Mouse (Mus musculus): ENCODE data around the gene Fosl2.
"Not testable (repeated sequence)": the region's sequence is repeated elsewhere in the genome, so short reads cannot be mapped to it uniquely, and the experiment has no call there.

Fosl2 gene

DNA sequence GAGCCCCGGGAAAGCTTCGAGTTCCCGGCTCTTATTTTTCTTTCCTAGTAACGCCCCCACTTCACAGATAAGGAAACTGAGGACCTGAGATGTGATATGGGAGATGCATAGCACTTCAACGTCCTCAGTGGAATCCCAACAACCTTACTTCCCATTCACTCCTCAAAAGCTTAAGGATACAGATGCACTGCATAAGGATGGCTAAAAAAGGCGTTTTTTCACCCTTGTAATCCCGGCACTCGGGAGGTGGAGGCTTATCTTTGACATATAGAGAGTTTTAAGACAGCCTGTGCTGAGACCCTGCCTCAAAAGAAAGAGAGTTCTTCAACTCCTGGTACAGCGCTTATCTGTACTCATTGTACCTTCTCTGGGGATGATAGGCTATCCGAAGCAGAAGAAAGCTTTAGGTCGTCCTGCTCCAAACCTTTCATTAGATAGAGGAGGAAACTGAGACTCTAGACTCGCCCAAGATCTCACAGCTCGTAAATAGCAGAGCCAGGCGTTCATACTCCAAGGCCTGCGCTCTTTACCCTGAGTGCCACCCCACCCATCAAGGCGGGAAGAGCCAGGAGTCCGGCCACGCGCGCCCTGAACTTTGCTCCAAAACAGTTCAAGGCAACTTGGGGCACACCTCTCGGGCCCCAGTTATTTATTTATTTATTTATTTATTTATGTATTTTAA lies 1.4 kb upstream of the Fosl2 start:
- DNase-seq (ENCODE audit: low spot score) = no peak

DNA sequence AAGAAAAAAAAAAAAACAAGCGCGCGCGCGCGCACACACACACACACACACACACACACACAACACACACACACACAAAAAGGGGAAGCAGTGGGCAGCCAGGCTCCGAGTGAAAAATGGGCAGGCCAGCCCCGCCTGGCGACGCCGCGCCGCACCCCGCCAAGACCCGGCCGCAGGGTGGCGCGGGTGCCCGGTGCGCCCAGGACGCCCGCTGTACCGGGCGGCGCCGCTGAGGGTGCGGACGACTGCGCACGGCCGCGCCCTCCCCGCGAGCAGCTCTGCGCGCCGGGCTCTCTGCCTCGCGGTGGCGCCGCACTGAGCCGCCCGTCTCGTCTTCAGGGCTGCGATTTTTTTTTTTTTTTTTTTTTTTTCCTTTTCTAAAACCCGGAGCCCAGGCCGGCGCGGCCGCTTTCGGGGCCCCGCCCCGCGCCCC lies 682 bp upstream of the Fosl2 start:
- DNase-seq (ENCODE audit: low spot score) = no peak

DNA sequence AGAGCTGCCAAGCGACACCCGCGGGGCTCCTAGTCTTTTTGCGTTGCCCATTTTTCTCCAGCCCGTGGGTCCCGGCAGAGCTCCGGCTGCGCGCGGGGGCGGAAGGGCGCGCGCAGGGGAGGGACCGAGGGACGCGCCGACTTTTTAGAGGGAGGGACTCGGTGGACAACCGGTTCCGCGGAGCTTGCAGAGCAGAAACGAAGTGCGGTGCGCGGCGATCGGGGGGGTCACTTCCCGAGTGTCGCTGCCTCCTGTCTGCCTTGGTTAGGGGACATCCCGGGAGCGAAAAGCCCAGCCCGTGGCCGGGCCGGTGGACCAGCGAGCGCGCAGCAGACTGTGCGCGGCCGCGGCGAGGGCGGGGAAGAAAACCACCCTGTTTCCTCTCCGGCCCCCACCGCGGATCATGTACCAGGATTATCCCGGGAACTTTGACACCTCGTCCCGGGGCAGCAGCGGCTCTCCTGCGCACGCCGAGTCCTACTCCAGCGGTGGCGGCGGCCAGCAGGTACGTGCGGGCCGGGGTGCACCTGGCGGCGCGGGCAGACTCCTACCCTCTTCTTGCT lies 781 bp downstream of the Fosl2 start:
- DNase-seq (ENCODE audit: low spot score) = peak; percentile 33

DNA sequence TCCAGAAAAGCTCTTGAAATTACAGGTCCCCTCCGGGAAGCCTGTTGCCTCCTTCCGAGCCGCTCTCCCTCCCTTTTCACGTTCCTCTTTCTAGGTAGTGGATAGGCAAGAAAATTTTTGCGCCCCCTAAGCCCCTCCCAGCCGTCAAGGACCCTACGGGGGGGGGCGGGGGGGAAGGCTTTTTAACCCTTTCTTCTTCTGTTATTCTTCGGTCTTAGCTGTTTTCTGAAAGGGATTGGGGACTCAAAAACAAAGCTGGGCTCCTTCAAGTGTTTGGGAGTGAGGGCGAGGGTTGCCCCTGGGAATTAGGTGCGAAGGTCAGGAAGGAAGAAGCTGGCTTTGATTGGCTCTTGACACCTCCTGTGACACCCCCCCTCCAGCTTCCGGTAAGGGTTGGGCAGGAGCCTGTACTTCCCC lies 1.5 kb downstream of the Fosl2 start:
- no peak for DNase-seq (ENCODE audit: low spot score)

DNA sequence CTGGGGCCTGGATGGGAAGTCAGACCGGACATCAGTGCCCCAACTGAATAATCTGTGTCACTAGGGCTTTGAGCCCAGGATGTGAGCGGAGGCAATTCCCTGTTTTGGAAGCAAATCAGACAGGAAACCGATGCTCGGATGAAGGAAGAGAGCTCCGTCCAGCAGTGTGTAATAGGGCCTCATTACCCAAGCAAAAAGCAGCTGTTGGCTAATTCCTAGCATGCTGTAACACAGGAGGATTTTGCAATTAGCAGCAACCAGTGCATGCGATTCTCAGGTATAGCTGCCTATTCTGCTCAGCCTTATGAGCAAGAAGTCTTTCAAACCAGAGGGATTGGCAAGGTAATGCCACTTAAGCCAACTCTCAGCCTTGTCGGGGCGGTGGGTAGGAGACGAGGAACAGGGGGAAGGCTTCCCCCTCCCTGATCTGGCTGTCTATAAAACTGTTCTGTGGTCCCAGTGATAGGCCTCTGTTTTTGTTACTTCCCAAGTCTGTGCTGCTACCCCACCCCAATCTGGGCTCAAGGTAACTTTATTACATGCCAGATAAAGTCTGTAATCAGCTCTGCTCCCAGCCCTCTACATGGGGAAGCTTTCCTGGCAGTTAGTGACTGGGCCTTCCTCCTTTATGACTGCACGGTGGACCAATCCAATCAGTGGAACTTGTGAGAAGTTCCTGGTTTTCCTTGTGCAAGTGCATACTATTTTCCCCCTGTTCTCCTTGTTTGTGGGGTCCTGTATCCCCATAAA lies 3.0 kb downstream of the Fosl2 start:
- DNase-seq (ENCODE audit: low spot score) = no peak

DNA sequence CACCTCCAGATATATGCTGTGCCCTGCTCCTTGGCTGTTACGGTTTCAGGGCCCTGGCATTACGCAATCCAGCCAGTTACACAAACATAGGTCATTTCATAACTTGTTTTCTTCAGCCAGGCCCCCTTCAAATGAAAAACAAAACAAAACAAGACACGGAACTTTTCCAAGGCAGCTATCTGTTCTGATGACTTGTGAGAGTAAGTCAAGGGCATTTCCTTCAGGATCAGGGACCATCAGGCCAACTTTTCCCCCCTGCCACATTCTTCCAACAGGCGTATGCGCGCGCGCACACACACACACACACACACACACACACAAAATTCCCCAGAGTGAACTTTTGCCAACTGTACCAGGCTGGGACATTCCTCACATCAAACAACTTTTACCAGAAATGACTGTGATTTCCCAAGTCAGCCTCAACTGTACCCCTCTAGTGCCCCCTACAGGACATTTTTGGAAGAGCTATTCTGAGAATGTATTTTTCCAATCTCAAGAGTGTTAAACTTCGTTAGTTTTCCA lies 4.0 kb downstream of the Fosl2 start:
- DNase-seq (ENCODE audit: low spot score) = peak; percentile 84

DNA sequence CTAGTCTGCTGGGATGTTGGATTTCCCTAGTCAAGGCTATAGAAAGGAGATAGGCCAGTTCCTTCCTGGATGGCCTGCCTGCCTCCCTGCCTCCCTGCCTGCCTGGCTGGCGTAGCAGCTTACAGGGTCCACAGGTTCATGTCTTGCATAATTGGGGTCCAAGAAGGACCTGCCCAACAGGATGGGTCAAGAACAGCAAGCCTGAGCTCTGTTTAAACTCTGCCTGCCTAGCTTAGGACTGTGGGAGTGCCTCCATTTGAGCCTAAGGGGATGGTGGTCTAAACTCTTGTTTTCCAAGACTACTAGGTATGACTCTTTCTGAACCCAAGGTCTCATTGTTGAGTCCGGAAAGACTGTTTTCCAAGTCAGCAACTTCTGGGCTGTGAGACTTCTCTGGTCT lies 6.3 kb downstream of the Fosl2 start:
- DNase-seq (ENCODE audit: low spot score) = no peak

DNA sequence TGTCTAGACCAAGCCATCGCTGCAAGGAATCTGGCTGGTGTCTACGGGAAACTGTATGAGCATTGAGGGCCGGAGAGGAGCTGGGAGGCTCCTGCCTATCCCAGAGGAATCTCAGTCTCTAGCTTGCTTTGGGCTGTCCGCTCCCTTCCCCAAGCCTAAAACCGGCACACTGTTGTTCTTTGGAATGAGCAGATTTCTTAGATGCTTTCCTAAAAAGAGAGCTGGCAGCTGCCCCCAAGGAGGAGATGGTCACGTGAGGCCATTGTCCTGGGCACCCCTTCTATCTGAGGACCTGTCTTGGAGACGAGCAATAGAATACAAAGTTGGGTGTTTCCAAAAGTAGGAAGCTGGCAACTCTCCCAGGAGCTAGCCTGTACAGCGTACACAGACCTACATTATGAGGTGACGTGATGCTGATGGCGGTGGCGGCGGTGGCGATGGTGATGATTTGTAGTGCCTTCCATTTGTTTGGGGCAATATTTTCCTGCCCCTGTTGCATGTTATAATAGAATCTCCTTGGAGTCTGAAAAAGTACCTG lies 7.9 kb downstream of the Fosl2 start:
- DNase-seq (ENCODE audit: low spot score) = no peak

DNA sequence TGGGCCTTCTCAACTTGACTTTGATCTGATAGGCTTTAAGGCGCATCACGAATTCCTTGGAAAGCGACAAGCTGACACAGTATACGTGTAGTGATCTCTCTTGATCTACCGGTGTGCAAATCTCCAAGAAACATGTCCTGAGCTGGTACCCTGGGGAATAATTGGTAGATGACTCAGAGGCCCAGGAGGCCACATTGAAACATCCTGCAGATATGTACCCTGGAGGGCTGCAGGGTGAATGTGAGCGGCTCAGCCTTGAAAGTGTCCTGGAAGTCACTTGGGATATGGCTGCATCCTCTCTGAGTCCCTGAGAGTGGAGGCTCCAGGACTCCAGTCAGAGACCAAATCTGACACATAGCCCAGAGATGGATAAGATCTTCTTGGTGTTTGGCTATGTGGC lies 10.7 kb downstream of the Fosl2 start:
- no peak for DNase-seq (ENCODE audit: low spot score)

DNA sequence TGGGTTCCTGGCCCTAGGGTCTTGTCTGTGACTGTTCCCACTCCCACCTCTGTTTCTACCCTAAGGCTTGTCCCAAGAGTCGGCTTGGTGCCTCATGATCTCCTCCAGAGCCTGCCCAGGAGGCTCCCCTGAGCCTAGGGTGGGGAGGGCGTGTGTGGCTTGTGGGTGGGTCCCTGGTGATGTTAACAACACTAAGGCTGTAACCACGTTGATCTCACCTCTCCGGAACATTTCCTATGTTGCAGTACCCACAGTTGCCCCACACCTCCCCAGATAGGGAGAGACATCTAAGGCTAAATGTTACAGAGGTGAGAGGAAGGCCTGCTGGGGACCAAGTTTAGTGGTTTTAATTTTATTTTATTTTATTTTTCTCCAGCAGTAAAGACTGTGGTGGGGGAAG lies 13.0 kb downstream of the Fosl2 start:
- no peak for DNase-seq (ENCODE audit: low spot score)

DNA sequence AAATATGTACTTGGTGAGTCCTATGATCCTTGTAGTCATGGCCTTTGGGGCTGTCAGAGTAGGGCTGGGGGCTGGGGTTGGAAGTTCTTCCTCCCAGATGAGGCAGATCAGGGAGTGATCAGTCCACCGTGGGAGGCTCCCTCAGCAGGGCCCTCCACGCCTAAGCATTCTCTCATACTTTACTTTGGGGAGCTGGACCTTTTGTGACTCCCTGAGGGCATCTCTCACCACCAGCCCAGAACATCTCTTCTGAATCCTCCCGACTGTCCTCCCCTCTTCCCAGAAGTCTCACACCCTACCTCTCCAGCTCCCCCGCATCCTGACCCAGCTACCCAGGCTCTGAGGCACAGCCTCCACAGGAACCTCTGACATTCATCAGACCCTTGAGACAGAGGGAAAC lies 15.6 kb downstream of the Fosl2 start:
- no peak for DNase-seq (ENCODE audit: low spot score)

DNA sequence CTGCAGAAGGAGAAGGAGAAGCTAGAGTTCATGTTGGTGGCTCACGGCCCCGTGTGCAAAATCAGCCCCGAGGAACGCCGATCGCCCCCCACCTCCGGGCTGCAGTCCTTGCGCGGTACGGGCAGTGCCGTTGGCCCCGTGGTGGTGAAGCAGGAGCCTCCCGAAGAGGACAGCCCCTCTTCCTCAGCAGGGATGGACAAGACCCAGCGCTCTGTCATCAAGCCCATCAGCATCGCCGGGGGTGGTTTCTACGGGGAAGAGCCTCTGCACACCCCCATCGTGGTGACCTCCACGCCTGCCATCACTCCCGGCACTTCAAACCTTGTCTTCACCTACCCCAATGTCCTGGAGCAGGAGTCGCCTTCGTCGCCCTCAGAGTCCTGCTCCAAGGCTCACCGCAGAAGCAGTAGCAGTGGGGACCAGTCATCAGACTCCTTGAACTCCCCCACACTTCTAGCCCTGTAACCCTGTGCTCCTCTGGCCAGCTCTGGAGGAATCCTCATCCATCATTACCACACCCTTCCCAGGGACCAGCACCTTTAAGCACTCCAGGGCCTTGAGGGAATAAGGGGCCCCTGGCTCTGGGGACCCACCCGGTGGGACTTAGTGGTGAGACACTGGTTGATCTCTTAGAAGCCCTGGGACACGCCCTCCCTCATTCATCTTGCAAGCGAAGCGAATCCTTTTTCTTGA lies 17.3 kb downstream of the Fosl2 start:
- no peak for DNase-seq (ENCODE audit: low spot score)

DNA sequence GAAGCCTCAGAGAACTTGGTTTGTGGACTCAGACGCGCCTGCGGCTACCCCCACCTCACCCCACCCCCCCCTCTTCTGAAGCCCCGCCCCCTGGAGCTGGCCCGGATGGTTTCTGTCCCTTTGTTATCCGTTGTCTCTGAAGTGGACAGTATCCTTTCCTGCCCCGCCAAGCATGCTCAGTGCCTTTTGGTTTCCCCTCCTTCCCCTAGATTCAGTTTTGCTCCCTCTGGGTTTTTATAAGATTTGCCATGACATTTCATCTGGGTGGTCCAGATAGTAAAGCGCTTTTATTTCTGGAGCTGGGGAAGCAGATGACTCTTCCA lies 17.8 kb downstream of the Fosl2 start:
- DNase-seq (ENCODE audit: low spot score) = no peak

DNA sequence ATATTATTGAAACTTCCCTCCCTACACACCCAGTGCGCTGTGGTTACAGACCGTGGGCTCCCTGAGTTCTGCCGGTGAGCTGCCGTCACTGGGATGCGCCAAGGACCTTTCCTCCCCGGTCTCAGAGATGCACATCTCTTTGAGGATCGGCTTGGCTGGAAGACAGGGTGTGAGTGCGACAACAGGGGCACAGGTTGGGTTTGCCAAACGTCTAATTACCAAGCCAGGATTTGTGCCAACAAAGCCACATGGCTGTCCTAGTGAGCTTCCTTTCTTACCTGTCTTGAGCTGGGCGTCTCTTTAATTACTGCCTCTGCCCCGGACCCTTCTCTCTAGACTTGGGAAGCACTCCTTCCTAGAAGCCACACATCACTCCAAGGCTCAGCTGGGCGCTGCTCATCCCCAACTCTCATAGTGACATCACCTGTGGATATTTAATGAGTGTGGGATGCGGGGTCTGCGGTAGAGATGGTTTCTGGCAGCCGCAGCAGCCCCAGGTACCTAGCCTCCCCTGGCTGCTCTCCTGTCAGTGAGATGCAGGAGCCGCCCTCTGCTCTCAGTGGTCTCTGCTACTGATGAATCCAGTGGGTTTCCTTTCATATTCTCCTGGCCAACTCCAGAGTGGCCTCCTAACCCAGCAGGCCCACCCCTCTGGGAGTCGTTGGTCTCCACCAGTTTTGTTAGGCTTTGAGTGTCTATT lies 18.3 kb downstream of the Fosl2 start:
- no peak for DNase-seq (ENCODE audit: low spot score)

DNA sequence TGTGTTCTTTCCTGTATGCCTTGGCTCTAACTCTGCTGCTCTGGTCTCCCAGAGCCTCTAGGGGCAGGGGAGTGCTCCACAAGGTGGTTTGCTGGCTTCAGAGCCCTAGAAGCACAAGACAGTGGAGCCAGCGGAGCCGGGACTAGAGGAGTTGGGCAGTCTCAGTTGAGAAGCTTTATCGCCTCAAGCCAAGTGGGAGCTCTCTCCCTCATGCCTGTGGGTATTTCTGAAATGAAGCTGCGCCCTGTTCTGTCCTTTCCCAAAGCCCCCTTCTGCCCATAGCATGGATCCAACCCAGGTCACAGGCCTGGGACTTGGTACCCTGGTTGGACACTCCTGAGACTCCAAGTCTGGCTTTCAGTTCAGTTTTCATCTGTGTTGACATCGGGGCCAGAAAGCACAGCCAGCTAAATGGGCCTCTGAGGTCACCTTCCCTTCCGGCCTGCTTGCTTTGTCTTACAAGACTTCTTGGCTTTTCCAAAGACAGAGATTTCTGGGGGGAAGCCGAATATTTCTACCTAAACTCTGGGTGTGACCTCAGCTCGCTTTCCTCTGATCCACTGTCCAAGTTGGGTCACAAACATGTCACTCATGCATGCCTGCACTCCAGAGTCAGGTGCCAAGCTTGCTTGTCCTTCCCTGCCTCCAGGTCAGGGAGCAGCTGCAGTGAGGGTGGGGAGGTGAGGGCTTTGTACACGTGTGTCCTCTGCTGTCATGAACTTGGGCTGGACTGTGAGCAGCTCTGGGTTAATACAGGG lies 19.5 kb downstream of the Fosl2 start:
- DNase-seq (ENCODE audit: low spot score) = no peak

DNA sequence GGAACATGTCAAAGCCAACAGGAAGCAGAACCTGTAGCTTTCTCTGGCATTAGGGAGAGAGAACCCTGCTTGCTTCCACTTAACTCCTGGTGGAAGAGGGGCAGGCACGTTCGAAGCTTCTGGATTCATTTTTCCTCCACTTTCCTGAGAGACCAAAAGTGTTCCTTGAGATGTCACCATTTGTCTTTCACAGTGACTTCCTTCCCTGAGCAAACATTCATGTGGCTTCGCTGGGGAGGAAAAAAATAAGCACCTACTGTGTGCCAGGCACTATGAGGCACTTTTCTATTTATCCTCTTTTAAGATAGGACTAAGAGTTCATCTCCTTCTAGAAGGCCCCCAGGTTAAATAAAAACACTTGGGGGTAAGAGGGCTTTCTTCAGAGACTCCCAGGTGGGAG lies 20.3 kb downstream of the Fosl2 start:
- DNase-seq (ENCODE audit: low spot score) = no peak

DNA sequence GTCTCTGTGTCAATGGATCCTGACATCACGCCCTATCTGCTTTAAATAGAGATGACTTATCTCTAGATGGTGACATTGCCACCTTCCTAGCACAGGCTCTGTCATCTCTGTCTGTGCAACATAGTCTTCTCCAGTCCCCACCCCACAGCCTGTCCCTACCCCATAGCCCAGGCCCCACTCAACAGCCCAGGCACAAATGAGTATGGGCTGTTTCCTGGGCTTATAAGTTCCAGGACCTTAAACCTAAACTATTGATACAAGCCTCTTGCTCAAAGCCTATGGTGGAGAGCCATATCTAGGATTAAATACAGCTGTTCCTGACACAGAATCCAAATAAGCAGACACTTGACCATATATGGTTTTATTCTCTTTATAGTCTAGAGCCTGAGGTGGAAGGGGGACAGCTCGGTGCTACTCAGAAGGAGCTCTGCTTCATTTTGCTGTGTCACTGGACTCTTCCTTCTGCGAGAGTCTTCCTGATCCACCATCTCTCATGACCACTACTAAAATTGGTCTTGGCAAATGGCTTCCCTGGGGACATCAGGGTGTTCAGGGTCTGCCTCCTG lies 28.0 kb downstream of the Fosl2 start:
- DNase-seq (ENCODE audit: low spot score) = no peak

DNA sequence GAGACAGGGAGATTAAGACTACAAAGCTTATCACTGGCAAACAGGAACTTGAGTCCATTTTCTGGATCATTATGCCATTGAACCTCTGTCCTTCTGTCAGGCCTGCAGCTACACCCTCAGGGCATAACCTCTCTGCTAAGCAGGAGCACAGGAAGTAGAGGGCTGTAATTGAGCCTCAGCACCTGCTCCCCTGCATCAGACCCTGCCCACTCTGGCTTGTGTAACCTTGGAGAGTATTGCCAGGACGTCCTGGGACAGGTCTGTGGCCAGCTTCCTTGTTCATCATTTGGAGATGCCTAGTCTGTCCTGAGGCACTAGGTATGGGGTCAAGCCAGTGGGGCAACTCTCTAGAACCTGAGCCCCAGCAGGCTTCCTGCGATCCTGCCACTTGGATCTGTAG lies 36.6 kb downstream of the Fosl2 start:
- DNase-seq (ENCODE audit: low spot score) = no peak

DNA sequence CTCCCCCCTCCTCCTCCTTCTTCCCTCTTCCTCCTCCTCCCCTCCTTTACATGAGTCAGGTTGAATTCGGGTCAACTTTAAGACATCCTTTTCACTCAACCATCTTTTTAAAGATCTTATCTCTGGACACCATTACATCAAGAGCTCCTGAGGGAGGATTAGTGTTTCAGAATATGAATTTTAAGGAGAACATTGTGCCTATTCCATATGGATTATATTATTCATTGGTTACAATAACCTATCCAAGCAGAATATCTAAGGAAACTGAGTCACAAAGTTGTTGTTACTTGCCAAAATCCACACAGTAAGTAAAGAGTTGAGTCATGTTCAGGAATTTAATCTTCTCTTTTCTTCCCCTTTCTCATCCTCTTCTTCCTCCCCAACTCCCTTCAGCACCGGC lies 41.2 kb downstream of the Fosl2 start:
- DNase-seq (ENCODE audit: low spot score) = no peak

DNA sequence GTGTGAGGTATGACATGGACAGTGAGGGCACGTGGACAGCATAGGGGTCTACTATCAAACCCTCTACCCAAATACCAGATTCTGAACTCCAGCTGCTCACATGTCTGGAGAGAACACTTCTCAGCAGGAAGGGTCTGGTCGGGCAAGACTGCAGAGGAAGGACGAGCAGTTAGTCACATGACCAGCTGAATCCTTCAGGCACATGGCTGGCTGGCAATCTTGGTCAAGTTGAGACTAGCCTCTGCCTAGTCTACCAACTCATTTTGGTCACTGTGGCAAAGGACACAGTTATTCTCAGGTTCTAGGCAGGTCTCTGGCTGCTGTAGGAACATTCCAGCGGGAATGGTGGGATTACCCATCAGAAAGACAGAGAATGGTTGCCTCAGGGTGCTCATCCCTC lies 42.1 kb downstream of the Fosl2 start:
- no peak for DNase-seq (ENCODE audit: low spot score)

DNA sequence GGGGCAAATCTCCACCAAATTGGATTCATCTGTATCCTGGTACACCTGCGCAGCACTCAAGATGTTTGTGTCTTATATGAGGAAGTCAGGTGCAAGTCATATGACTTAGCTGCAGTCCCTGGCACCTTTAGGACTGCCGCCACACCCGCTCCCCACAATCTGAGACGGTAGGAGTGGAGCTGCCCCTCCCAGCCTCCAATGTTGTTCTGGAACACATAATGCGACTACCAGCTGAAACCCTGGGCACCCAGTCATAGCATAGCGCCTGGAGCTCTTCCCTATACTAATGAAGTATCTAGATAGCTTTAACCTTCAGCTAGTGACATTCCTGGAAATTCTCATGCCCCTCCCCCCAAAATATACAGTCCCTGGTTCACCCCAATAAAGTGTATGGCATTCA lies 43.1 kb downstream of the Fosl2 start:
- not testable (repeated sequence) for DNase-seq (ENCODE audit: low spot score)

Data from retina, embryonic 14.5 days (tissue).